ENCODE assay signal across 8 mouse cellular contexts in genomic region chr15:100637661-100638060, GRCm38 (mm10). TPM values are rescaled to one million over a fixed set of nuclear protein-coding genes. Genes with fewer than 3 reads are reported as not detected.
A peak's percentile ranks its signal among the peaks of the same experiment; 100 is the strongest.
DNase-seq lines count a peak whose midpoint lies in the region; ATAC-seq and TF ChIP-seq lines count a peak whose summit lies in the region.

No protein-coding gene starts in this region.

- WGBS in heart, embryonic 10.5 days: 17% methylated on average over 6 of the region's 6 CpGs
- 18% methylated on average over 6 of the region's 6 CpGs for WGBS in forebrain, embryonic 16.5 days

- H3K4me2 ChIP-seq in forebrain, embryonic 16.5 days (ENCODE audit: low read length): no peak overlapping the region

- H3K36me3 ChIP-seq in C2C12 (ENCODE audit: control insufficient read depth, insufficient read depth) (no peaks in the 10 kb centered on the region), E14TG2a.4 (ENCODE audit: insufficient read depth, low read length) (peaks cover 19% of the 10 kb centered on the region)
- H3K36me3 ChIP-seq in heart, embryonic 10.5 days: no peaks in the 10 kb centered on the region
- H3K36me3 ChIP-seq in forebrain, embryonic 16.5 days (ENCODE audit: control insufficient read depth, insufficient read depth): no peaks in the 10 kb centered on the region

- H3K4me3 ChIP-seq in C2C12 (ENCODE audit: insufficient read depth, poor library complexity, severe bottlenecking): no peak overlapping the region
- peak overlapping the region; percentile 86; the same call in 1 of the 2 replicates for H3K4me3 ChIP-seq in E14TG2a.4 (replicated peaks; ENCODE audit: low read length)
- peak overlapping the region; percentile 73; the same call in 1 of the 2 replicates for H3K4me3 ChIP-seq in heart, embryonic 10.5 days
- no peak overlapping the region for H3K4me3 ChIP-seq in forebrain, embryonic 16.5 days (replicated peaks; ENCODE audit: low read length)

- no peak overlapping the region for H3K27ac ChIP-seq in heart, embryonic 10.5 days
- H3K27ac ChIP-seq in forebrain, embryonic 16.5 days (ENCODE audit: low read length): no peak overlapping the region

- DNase-seq in heart, embryonic 10.5 days (ENCODE audit: low spot score): no peak
- DNase-seq in kidney, postnatal 4 days: peak; percentile 65 to 74
- DNase-seq in naive thymus-derived CD4-positive, alpha-beta T cell, adult 2 months (ENCODE audit: low read depth): peak; percentile 70
- DNase-seq in adipocyte (ENCODE audit: low spot score): no peak
- DNase-seq in layer of hippocampus, adult 9-11 months: no peak

- H3K9me3 ChIP-seq in E14TG2a.4 (ENCODE audit: low read length): no peaks in the 10 kb centered on the region
- no peaks in the 10 kb centered on the region for H3K9me3 ChIP-seq in heart, embryonic 10.5 days
- H3K9me3 ChIP-seq in forebrain, embryonic 16.5 days (ENCODE audit: control insufficient read depth, low read length): no peaks in the 10 kb centered on the region

- H3ac ChIP-seq in C2C12 (ENCODE audit: control insufficient read depth, insufficient read length, low read depth): no peak overlapping the region

- H3K79me2 ChIP-seq in C2C12 (ENCODE audit: control insufficient read depth, insufficient read depth): no peaks in the 10 kb centered on the region

- H3K27me3 ChIP-seq in C2C12 (ENCODE audit: control insufficient read depth, insufficient read depth, insufficient read length): peaks cover 46% of the 10 kb centered on the region
- no peaks in the 10 kb centered on the region for H3K27me3 ChIP-seq in E14TG2a.4 (ENCODE audit: insufficient read depth, low read length)
- peaks cover 55% of the 10 kb centered on the region for H3K27me3 ChIP-seq in heart, embryonic 10.5 days (ENCODE audit: insufficient read depth, poor library complexity, severe bottlenecking)
- peaks cover 42% of the 10 kb centered on the region for H3K27me3 ChIP-seq in forebrain, embryonic 16.5 days (replicated peaks; ENCODE audit: control insufficient read depth, insufficient read depth, low read length)

- no peak overlapping the region for H3K9ac ChIP-seq in forebrain, embryonic 16.5 days (replicated peaks; ENCODE audit: low read depth, low read length)

- TF ChIP-seq CTCF in C2C12 (IDR thresholded peaks at IDR 0.05; ENCODE audit: control insufficient read depth, insufficient read depth, insufficient read length) (peak; percentile 13), E14TG2a.4 (conservative IDR thresholded peaks at IDR 0.05; ENCODE audit: low read length) (no peak)

- H3K4me1 ChIP-seq in E14TG2a.4 (replicated peaks; ENCODE audit: low read depth, low read length): peaks cover 78% of the 10 kb centered on the region
- H3K4me1 ChIP-seq in heart, embryonic 10.5 days: peaks cover 47% of the 10 kb centered on the region
- peaks cover 13% of the 10 kb centered on the region for H3K4me1 ChIP-seq in forebrain, embryonic 16.5 days (replicated peaks; ENCODE audit: control insufficient read depth, insufficient read depth, low read length)

- no peaks in the 10 kb centered on the region for H3K79me3 ChIP-seq in C2C12 (ENCODE audit: low read depth)

- ATAC-seq in forebrain, embryonic 16.5 days: no peak

TF ChIP-seq in C2C12, 6 proteins besides CTCF, POLR2A, EP300 and RAD21:
- TF ChIP-seq MYOD1 (IDR thresholded peaks at IDR 0.05; ENCODE audit: control insufficient read depth, insufficient read length, low read depth): no peak
- TF ChIP-seq CEBPB (IDR thresholded peaks at IDR 0.05; ENCODE audit: low read depth): no peak
- TF ChIP-seq USF1 (IDR thresholded peaks at IDR 0.05; ENCODE audit: low read depth): no peak
- TF ChIP-seq MAX (IDR thresholded peaks at IDR 0.05): no peak
- TF ChIP-seq FOSL1 (IDR thresholded peaks at IDR 0.05; ENCODE audit: insufficient read depth, low read length, poor library complexity, severe bottlenecking): no peak
- TF ChIP-seq MYOG (IDR thresholded peaks at IDR 0.05; ENCODE audit: control insufficient read depth, extremely low read depth, insufficient read length): no peak

RNA-seq across cellular contexts. Expression of gene Smagp, which starts 0.9 kb away (rescaled TPM):
- polyA plus RNA-seq in C2C12 (2012; fragmentation: generic; extraction: Trizol): 0.21 TPM
- polyA plus RNA-seq in heart, embryonic 10.5 days (2016; fragmentation: Nextera tagmentation; extraction: Ambion mirVana): 16.2 and 16.9 TPM in 2 replicates
- polyA plus RNA-seq in forebrain, embryonic 16.5 days (2015; fragmentation: Nextera tagmentation; extraction: Ambion mirVana): 2.4 and 3.3 TPM in 2 replicates

RNA-seq across cellular contexts. Expression of gene Dazap2, which starts 22.5 kb away (rescaled TPM):
- 142 TPM for polyA plus RNA-seq in C2C12 (2012; fragmentation: generic; extraction: Trizol)
- 209 and 212 TPM in 2 replicates for polyA plus RNA-seq in heart, embryonic 10.5 days (2016; fragmentation: Nextera tagmentation; extraction: Ambion mirVana)
- 152 and 164 TPM in 2 replicates for polyA plus RNA-seq in forebrain, embryonic 16.5 days (2015; fragmentation: Nextera tagmentation; extraction: Ambion mirVana)

RNA-seq across cellular contexts. Expression of gene Bin2, which starts 31.7 kb away (rescaled TPM):
- polyA plus RNA-seq in C2C12 (2012; fragmentation: generic; extraction: Trizol): not detected
- polyA plus RNA-seq in heart, embryonic 10.5 days (2016; fragmentation: Nextera tagmentation; extraction: Ambion mirVana): 4.3 and 10.3 TPM in 2 replicates
- 0.65 and 0.70 TPM in 2 replicates for polyA plus RNA-seq in forebrain, embryonic 16.5 days (2015; fragmentation: Nextera tagmentation; extraction: Ambion mirVana)

RNA-seq across cellular contexts. Expression of gene Pou6f1, which starts 37.9 kb away (rescaled TPM):
- polyA plus RNA-seq in C2C12 (2012; fragmentation: generic; extraction: Trizol): 5.5 TPM
- polyA plus RNA-seq in heart, embryonic 10.5 days (2016; fragmentation: Nextera tagmentation; extraction: Ambion mirVana): 2.0 and 2.1 TPM in 2 replicates
- 52.7 and 53.2 TPM in 2 replicates for polyA plus RNA-seq in forebrain, embryonic 16.5 days (2015; fragmentation: Nextera tagmentation; extraction: Ambion mirVana)

RNA-seq across cellular contexts. Expression of gene Cela1, which starts 50.1 kb away (rescaled TPM):
- 32.1 TPM for polyA plus RNA-seq in C2C12 (2012; fragmentation: generic; extraction: Trizol)
- polyA plus RNA-seq in heart, embryonic 10.5 days (2016; fragmentation: Nextera tagmentation; extraction: Ambion mirVana): 1.5 and 2.4 TPM in 2 replicates
- 1.1 and 1.4 TPM in 2 replicates for polyA plus RNA-seq in forebrain, embryonic 16.5 days (2015; fragmentation: Nextera tagmentation; extraction: Ambion mirVana)

Comparison
In these comparisons a context has a peak if more than half of its experiments do, and no peak if none do; other contexts are left out.
1. H3K4me3 ChIP-seq: peak in E14TG2a.4 (single experiment) and heart, embryonic 10.5 days (single experiment); none in C2C12 (single experiment) and forebrain, embryonic 16.5 days (single experiment).
2. DNase-seq: peak in kidney, postnatal 4 days (2 of 2) and naive thymus-derived CD4-positive, alpha-beta T cell, adult 2 months (single experiment); none in heart, embryonic 10.5 days (single experiment), adipocyte (single experiment) and layer of hippocampus, adult 9-11 months (single experiment).